Mouse (Mus musculus) gastrocnemius, adult 18-20 months (tissue): ENCODE data around the gene Tmem176b. TPM values are rescaled to one million over a fixed set of nuclear protein-coding genes. Genes with fewer than 3 reads are reported as not detected.
A peak's percentile ranks its signal among the peaks of the same experiment; 100 is the strongest.

Experiments
- DNase-seq: peaks from one replicate; pipeline ENCODE4 v3.0.0; 2021; ENCODE audit warnings: low spot score
- total RNA-seq, 2 experiments: library from RNA; stranded (reverse); gene quantifications; 2 replicates each; pipeline ENCODE4 v1.2.3; 2021

Tmem176b gene
- total RNA-seq, 2 experiments from 2014 or later: 7.6 to 8.9 TPM

- no peak for DNase-seq
These were observed 39.4 kb downstream of the Tmem176b start for GRCm38 (mm10) chr6:48801897-48802296.

GRCm38 (mm10) chr6:48787867-48788266, 53.4 kb downstream of the Tmem176b start:
- no peak for DNase-seq

- DNase-seq: no peak
These were observed 55.7 kb downstream of the Tmem176b start for GRCm38 (mm10) chr6:48785601-48786000.

- peak; percentile 38 for DNase-seq
These were observed 56.1 kb downstream of the Tmem176b start for GRCm38 (mm10) chr6:48785189-48785588.

- DNase-seq: no peak
These were observed 56.9 kb downstream of the Tmem176b start for GRCm38 (mm10) chr6:48784406-48784805.

Other genes with a start within 250 kb of the Tmem176b start
- 10 to 100 TPM; 30.6 to 31.9 TPM for gene Repin1, start 247.6 kb downstream of the Tmem176b start, total RNA-seq
- gene Gm44965, start 247.6 kb downstream of the Tmem176b start, total RNA-seq: not detected
- gene Zfp775, start 239.4 kb downstream of the Tmem176b start, total RNA-seq: 1 to 10 TPM; 8.8 TPM
- under 1 TPM; 0.76 to 0.78 TPM for gene AI854703, start 214.7 kb downstream of the Tmem176b start, total RNA-seq
- 1 to 10 TPM; 1.3 to 2.5 TPM for gene Gimap8, start 194.3 kb downstream of the Tmem176b start, total RNA-seq
- 1 to 10 TPM in 1 of 2 experiments, under 1 TPM in 1; 0.59 to 1.2 TPM for gene Gimap9, start 165.4 kb downstream of the Tmem176b start, total RNA-seq
- gene Gimap4, start 156.9 kb downstream of the Tmem176b start, total RNA-seq: 1 to 10 TPM; 2.4 to 5.8 TPM
- gene Gimap6, start 133.3 kb downstream of the Tmem176b start, total RNA-seq: 10 to 100 TPM in 1 of 2 experiments, 1 to 10 TPM in 1; 7.9 to 12.6 TPM
- gene Gm28053, start 122.9 kb downstream of the Tmem176b start, total RNA-seq: 1 to 10 TPM in 1 of 2 experiments, not detected in 1; 2.7 TPM
- gene Gimap7, start 122.9 kb downstream of the Tmem176b start, total RNA-seq: not detected
- gene Gimap1, start 102.4 kb downstream of the Tmem176b start, total RNA-seq: 1 to 10 TPM; 1.5 to 2.4 TPM
- gene Gimap5, start 95.3 kb downstream of the Tmem176b start, total RNA-seq: 1 to 10 TPM in 1 of 2 experiments, under 1 TPM in 1; 0.57 to 1.0 TPM
- under 1 TPM; 0.09 to 0.28 TPM for gene Gimap3, start 70.6 kb downstream of the Tmem176b start, total RNA-seq
- gene Tmem176a, start 577 bp downstream of the Tmem176b start, total RNA-seq: 1 to 10 TPM; 3.3 to 3.9 TPM
- not detected for gene Aoc1, start 31.4 kb upstream of the Tmem176b start, total RNA-seq
- gene 1600015I10Rik, start 88.4 kb upstream of the Tmem176b start, total RNA-seq: not detected
- gene Doxl2, start 133.5 kb upstream of the Tmem176b start, total RNA-seq: not detected
- not detected for gene Svs1, start 145.4 kb upstream of the Tmem176b start, total RNA-seq
- 1 to 10 TPM; 1.6 to 2.3 TPM for gene Gpnmb, start 195.1 kb upstream of the Tmem176b start, total RNA-seq
- 10 to 100 TPM; 42.5 to 47.7 TPM for gene Malsu1, start 232.3 kb upstream of the Tmem176b start, total RNA-seq